27 mouse cellular contexts compared by ENCODE assay signal in genomic region chr4:153206789-153207457, GRCm38 (mm10).
A peak's percentile ranks its signal among the peaks of the same experiment; 100 is the strongest.
DNase-seq lines count a peak whose midpoint lies in the region; ATAC-seq and TF ChIP-seq lines count a peak whose summit lies in the region.
"Had no signal": no experiment of that assay in that cellular context is flagged by ENCODE, and none has a peak within 500 bp of the region (broad histone marks: within the 10 kb centered on the region; RNA-seq: fewer than 3 reads in every experiment).

No protein-coding gene starts in this region.

- TF ChIP-seq CTCF in kidney, postnatal 0 days (IDR thresholded peaks at IDR 0.05; ENCODE audit: low read depth) = no peak

- ATAC-seq in frontal cortex, adult (ENCODE audit: low TSS enrichment) = peak; percentile 57; the same call in 1 of the 2 replicates
- ATAC-seq in kidney, postnatal 0 days (replicated peaks; ENCODE audit: low FRiP score, low read depth) = peak; percentile 59; the same call in 1 of the 2 replicates
- no peak for ATAC-seq in neural tube, embryonic 11.5 days (ENCODE audit: insufficient read depth, low FRiP score, low TSS enrichment)
- ATAC-seq: activated CD4-positive, CD25-positive, alpha-beta regulatory T cell, adult 4 months; intestine, postnatal 0 days had no signal

- H3K4me3 ChIP-seq in kidney, postnatal 0 days (replicated peaks; ENCODE audit: low read depth, low read length) = no peak overlapping the region
- no peak overlapping the region for H3K4me3 ChIP-seq in neural tube, embryonic 11.5 days (ENCODE audit: low read depth, low read length)
- H3K4me3 ChIP-seq: forebrain, embryonic 10.5 days; heart, embryonic 13.5 days; left cerebral cortex, adult 2 months; stomach, embryonic 15.5 days had no signal

- H3K27me3 ChIP-seq in kidney, postnatal 0 days (ENCODE audit: insufficient read depth, low read length) = no peaks in the 10 kb centered on the region
- H3K27me3 ChIP-seq in neural tube, embryonic 11.5 days (ENCODE audit: control insufficient read depth, insufficient read depth, low read length) = no peaks in the 10 kb centered on the region
- H3K27me3 ChIP-seq: stomach, embryonic 15.5 days had no signal

- 0 out of 2 replicates have a peak overlapping the region, but pooled peaks have one; percentile 19 for H3K27ac ChIP-seq in kidney, postnatal 0 days
- H3K27ac ChIP-seq in neural tube, embryonic 11.5 days (ENCODE audit: low read depth, low read length) = no peak overlapping the region
- H3K27ac ChIP-seq: forebrain, embryonic 10.5 days; heart, embryonic 13.5 days; left cerebral cortex, adult 2 months; stomach, embryonic 15.5 days had no signal

- H3K9ac ChIP-seq in kidney, postnatal 0 days (ENCODE audit: low read depth, low read length) = no peak overlapping the region
- no peak overlapping the region; the same call in 1 of the 2 replicates for H3K9ac ChIP-seq in neural tube, embryonic 11.5 days (ENCODE audit: low read length)
- H3K9ac ChIP-seq: heart, embryonic 13.5 days; stomach, embryonic 15.5 days had no signal

- 28% methylated on average over 11 of the region's 11 CpGs for WGBS in kidney, postnatal 0 days
- 61% methylated on average over 11 of the region's 11 CpGs for WGBS in neural tube, embryonic 11.5 days

- no peaks in the 10 kb centered on the region for H3K9me3 ChIP-seq in kidney, postnatal 0 days (replicated peaks; ENCODE audit: low read length)
- H3K9me3 ChIP-seq in neural tube, embryonic 11.5 days (ENCODE audit: control insufficient read depth, low read length) = no peaks in the 10 kb centered on the region
- H3K9me3 ChIP-seq: forebrain, embryonic 10.5 days; heart, embryonic 13.5 days; stomach, embryonic 15.5 days had no signal

- no peak overlapping the region for H3K4me2 ChIP-seq in kidney, postnatal 0 days (ENCODE audit: low read length)
- H3K4me2 ChIP-seq in neural tube, embryonic 11.5 days (ENCODE audit: low read depth) = no peak overlapping the region
- H3K4me2 ChIP-seq: heart, embryonic 13.5 days; liver, embryonic 11.5 days; stomach, embryonic 15.5 days had no signal

- 0 out of 2 replicates have a peak, but pooled peaks cover 3% of the 10 kb centered on the region for H3K4me1 ChIP-seq in kidney, postnatal 0 days (replicated peaks; ENCODE audit: insufficient read depth, low read length)
- H3K4me1 ChIP-seq in neural tube, embryonic 11.5 days (ENCODE audit: control insufficient read depth, insufficient read depth, low read length) = peaks cover 2% of the 10 kb centered on the region; the same call in 1 of the 2 replicates
- H3K4me1 ChIP-seq: heart, embryonic 13.5 days; stomach, embryonic 15.5 days had no signal

- no peak for DNase-seq in frontal cortex, postnatal 14 days (ENCODE audit: low spot score in 2 of 2)
- peak; percentile 89 for DNase-seq in kidney, postnatal 0 days (ENCODE audit: low spot score)
- DNase-seq in kidney, adult 8-10 months = no peak
- peak; percentile 8 for DNase-seq in neural tube, embryonic 11.5 days (ENCODE audit: low spot score)
- no peak for DNase-seq in neural tube, embryonic 10.5 days (ENCODE audit: extremely low spot score, low spot score)
- no peak for DNase-seq in cerebellum, postnatal 36 days
- no peak for DNase-seq in urinary bladder, postnatal 36 days (ENCODE audit: low spot score in 2 of 2)
- DNase-seq: adrenal gland, postnatal 10 days; cerebellum, adult 11 months; cerebellum, postnatal 10 days; gastrocnemius, postnatal 14 days; heart, adult 18-20 months; heart, postnatal 36 days; lung, adult 2 months; lung, postnatal 36 days; right cerebral cortex, postnatal 25 days; thymus, adult 18-20 months; thymus, postnatal 4 days had no signal

- no peaks in the 10 kb centered on the region for H3K36me3 ChIP-seq in kidney, postnatal 0 days (ENCODE audit: insufficient read depth, low read length)
- no peaks in the 10 kb centered on the region for H3K36me3 ChIP-seq in neural tube, embryonic 11.5 days (ENCODE audit: control insufficient read depth, insufficient read depth, low read length)
- H3K36me3 ChIP-seq: forebrain, embryonic 10.5 days; G1E; heart, embryonic 13.5 days; stomach, embryonic 15.5 days had no signal

Comparison
In these comparisons a context has a peak if more than half of its experiments do, and no peak if none do; other contexts are left out.
1. DNase-seq: peak in kidney, postnatal 0 days (single experiment) and neural tube, embryonic 11.5 days (single experiment); none in frontal cortex, postnatal 14 days (0 of 2), kidney, adult 8-10 months (0 of 2), neural tube, embryonic 10.5 days (single experiment), cerebellum, postnatal 36 days (0 of 2) and urinary bladder, postnatal 36 days (0 of 2).